Mouse (Mus musculus) left cerebral cortex, adult 8-10 months (tissue): ENCODE data around the gene Apon. TPM values are rescaled to one million over a fixed set of nuclear protein-coding genes. Genes with fewer than 3 reads are reported as not detected.
"Not testable (repeated sequence)": the region's sequence is repeated elsewhere in the genome, so short reads cannot be mapped to it uniquely, and the experiment has no call there.

Source experiments
- DNase-seq, 2 experiments: peaks; one replicate each; pipeline ENCODE4 v3.0.0; 2022; ENCODE audit warnings: low spot score in 2 of 2
- total RNA-seq, 4 experiments: library from RNA; stranded (reverse); gene quantifications; 2 replicates each; pipeline ENCODE4 v1.2.4; 2022

The Apon gene
- total RNA-seq, 4 experiments from 2014 or later = not detected

DNA sequence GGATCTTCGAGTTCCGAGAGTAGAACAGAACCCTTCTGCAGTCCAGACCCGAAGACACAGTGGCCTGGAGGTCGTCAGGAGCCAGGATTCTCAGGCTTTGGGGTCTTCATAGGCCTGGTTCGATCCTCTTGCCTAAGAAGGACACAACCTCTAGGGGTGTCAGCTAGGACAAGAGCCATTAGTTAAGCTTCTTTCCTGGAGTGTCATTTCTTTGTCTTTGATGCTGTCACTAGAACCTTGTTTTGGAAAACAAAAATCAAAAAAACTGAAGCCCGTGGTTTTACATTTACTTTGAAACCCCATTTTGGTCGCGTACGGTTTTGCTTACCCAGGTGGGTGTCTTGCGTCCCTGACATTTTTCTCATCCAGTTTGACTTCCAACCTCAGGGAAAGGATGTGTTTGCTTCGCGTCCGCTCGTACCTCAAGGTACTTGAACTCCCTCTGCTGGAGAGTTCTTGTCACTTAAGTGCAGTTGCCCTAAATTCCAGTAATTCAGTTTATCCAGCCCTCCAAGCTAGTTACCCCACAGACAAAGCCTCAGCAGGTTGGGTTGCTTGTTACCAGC is 21.4 kb upstream of the Apon start:
- peak; percentile 21 to 39 for DNase-seq

- DNase-seq = no peak
These were observed 17.6 kb upstream of the Apon start for GRCm38 (mm10) chr10:128236321-128236720.

- DNase-seq = peak in 1 of 2 experiments; percentile 35
These were observed 16.0 kb upstream of the Apon start for GRCm38 (mm10) chr10:128237807-128238480.

- DNase-seq = no peak
These were observed 14.8 kb upstream of the Apon start for GRCm38 (mm10) chr10:128239140-128239539.

GRCm38 (mm10) chr10:128240131-128240530 is 13.8 kb upstream of the Apon start:
- no peak for DNase-seq

DNA sequence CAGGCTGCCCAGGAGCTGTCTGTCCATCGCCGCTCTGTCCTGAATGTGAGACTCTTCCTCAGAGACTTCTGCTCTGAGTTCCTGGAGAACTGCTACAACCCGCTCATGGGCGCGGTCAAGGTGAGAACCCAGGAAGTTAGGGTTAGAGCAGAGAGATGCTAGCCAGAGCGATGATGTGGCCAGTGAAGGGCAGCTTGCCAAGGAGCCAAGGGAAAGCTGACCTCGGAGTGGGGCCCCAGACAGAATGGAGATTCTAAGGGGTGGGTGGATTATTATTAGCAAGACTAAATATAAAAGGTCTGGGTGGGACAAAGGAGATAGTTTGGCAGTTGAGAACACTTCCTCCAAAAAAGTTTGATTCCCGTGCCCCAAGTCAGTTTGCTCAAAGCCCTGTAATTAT is 10.6 kb upstream of the Apon start:
- no peak for DNase-seq

DNA sequence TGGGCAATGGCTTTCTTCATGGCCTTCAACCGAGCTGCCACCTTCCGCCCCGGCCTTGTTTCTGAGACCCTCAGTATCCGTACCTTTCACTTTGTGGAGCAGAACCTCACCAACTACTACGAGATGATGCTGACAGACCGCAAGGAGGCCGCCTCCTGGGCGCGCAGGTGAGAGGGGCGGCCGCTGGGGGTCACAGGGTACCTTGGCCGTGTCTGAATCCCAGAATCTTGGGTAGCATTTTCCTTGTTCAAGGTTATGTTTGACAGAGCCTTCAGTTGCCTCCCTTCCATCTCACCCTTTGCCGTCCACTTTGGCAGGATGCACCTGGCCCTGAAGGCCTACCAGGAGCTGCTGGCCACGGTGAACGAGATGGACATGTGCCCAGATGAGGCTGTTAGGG is 9.8 kb upstream of the Apon start:
- DNase-seq = no peak

GRCm38 (mm10) chr10:128247020-128247732 is 6.7 kb upstream of the Apon start:
- DNase-seq = no peak

DNA sequence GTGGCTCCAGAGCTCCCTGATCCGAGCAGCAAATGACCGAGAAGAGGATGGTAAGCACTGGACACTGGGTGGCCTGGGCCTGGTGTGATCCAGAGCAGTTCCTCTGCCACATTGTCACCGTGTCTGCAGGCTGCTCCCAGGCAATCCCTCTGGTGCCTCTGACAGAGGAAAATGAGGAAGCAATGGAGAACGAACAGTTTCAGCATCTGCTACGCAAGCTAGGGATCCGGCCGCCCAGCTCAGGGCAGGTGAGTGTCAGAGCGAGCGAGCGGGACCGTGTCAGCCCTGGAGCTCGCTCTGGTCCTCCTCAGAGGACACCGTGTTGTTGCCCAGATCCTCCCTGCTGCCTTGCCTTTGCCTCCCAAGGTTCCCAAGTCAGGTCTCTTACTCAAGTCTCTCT is 3.3 kb upstream of the Apon start:
- no peak for DNase-seq

- DNase-seq = no peak
These were observed 2.0 kb downstream of the Apon start for GRCm38 (mm10) chr10:128255925-128256324.

GRCm38 (mm10) chr10:128256328-128256727 is 2.4 kb downstream of the Apon start:
- no peak for DNase-seq

- DNase-seq = no peak
These were observed 5.1 kb downstream of the Apon start for GRCm38 (mm10) chr10:128258953-128259352.

- no peak for DNase-seq
These were observed 6.0 kb downstream of the Apon start for GRCm38 (mm10) chr10:128259946-128260345.

GRCm38 (mm10) chr10:128260376-128260775 is 6.5 kb downstream of the Apon start:
- DNase-seq = not testable (repeated sequence)

DNA sequence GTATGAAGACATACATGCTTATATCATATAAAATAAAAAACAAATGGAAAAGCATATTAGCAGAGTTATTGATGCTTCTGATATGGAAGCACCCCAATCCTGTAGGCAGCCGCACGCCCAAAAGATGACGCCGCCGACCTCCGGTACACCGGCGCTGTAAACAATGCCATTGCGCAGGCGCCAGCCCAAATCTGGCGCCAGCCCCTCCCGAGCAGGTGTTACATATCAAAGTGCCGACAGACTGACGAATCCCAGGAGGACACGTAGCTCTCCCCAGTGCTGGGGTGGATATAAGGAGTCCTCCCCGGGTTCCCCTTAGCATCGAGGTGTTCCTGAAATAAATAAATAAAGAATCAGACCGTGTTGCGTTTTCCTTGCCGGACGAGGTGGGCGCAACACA is 8.4 kb downstream of the Apon start:
- DNase-seq = no peak

GRCm38 (mm10) chr10:128263393-128264310 is 9.8 kb downstream of the Apon start:
- DNase-seq = no peak

DNA sequence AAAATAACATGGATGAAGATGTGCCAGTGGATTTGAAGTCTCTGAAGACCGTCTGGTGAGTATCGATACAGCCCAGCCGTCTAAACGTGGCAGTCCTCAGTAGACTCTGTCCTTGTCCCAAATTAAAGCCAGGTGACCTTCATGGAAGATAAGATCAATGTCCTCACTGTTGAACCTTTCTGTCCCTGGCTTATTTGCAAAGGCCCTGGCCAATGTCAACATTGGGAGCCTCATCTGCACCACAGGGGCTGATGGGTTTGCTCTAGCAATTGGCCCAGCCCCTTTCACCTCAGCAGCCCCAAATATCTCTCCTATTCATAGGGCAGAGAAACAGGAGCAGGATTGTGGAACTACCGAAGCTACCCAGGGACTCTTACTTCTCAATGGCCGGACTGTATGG is 14.5 kb downstream of the Apon start, which contains the start of gene Apof:
Gene Apof, plus strand, starts transcription at position 301 of the 400 bp plus-strand sequence.
- DNase-seq = no peak

DNA sequence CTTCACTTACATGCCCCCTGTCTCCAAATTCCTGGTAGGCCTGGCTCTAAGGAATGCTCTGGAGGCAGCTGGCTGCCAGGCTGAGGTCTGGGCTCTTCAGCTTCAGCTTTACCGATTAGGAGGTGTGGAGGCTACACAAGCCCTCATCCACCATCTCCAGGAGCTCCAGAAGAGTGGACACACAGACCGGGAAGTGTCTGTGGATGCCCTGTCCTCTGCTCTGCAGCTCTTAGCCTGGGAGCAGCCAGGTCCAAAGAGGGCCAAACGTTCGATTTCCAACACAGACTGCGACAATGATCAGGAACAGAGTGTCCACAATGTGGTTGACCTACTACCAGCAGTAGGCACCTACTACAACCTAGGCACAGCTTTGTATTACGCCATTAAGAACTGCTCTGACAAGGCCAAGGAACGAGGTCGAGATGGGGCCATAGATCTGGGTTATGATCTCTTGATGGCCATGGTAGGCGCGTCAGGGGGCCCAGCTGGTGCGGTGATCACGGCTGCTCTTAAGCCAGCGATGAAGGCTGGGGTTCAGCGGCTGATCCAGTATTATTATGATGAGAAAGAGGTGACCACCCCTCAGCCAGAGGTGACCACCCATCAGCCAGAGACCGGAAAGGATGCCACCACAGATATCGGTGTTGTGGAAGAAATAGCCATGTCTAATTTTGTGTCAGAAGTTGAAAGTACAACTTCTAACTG is 15.5 kb downstream of the Apon start:
- no peak for DNase-seq

DNA sequence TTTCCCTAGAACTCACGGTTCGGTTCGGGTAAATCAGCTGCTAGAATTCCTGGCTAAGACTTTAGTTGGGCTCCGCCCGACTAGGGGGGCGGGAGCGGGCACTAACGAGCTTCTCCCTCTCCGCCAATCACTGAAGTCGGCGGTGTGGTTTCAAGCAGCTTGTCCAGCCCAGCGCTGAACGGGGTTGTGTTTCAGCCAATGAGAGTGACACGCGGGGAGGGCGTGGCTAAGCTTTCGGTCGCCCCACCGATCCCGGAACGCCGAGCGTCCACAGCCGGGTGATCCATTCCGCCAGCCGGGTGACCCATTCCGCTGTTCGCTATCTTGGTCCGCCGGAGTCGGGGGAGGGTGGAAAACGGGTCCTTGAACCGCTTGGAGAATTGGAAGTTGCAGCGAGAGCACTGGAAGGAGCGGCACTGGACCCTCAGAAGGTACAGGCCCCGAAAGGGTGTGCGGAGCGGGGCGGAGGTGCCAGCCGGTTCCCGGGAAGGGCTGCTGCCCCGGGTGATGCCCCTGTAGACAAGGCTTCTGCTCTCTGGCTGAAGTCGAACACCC is 16.5 kb downstream of the Apon start, which contains the start of gene Stat2:
Gene Stat2, plus strand, starts transcription at position 273 of the 555 bp plus-strand sequence.
- peak; percentile 85 to 98 for DNase-seq

GRCm38 (mm10) chr10:128270866-128271265 is 17.0 kb downstream of the Apon start:
- no peak for DNase-seq
